Mouse (Mus musculus) lung, postnatal 14 days (tissue): Measurements from ENCODE around the gene Olfr297.

ENCODE experiments used
- DNase-seq: peaks from one replicate; pipeline ENCODE4 v3.0.0; 2021

Gene Olfr297

GRCm38 (mm10) chr7:86519668-86520067 lies at the start of gene Olfr297:
Olfr297 (plus strand) TSS chr7:86519968.
- no peak for DNase-seq

GRCm38 (mm10) chr7:86492384-86492783 lies 27.4 kb upstream of the Olfr297 start, which contains the start of gene Olfr298:
Olfr298 (minus strand) TSS chr7:86492484.
- no peak for DNase-seq
